Mouse (Mus musculus) megakaryocyte, adult 5-6 weeks (primary cell): ENCODE results near the gene Fat3. TPM values are rescaled to one million over a fixed set of nuclear protein-coding genes. Genes with fewer than 3 reads are reported as not detected.

Experiments used
- ATAC-seq: 2 replicates; pipeline ENCODE4 v1.8.0; 2016; ENCODE audit warnings: mild to moderate bottlenecking, inconsistent platforms; ENCODE audit not compliant: poor library complexity, severe bottlenecking
- total RNA-seq, 2 experiments: library from RNA; stranded (forward) in 1 of 2; stranded (reverse) in 1 of 2; fragments of 153-499, 151-499 nt in 1 of 2; fragments of 221-1000, 200-1000 nt in 1 of 2; gene quantifications; 2 replicates each; pipeline versions ENCODE4 v1.2.3 to v1.2.4; 2015 to 2017

Gene Fat3
- total RNA-seq, 2 experiments from 2014 or later = 0.11 TPM; not detected in 1

GRCm38 (mm10) chr9:16257241-16257840, 243.7 kb downstream of the Fat3 start:
- ATAC-seq = no peak

- no peak for ATAC-seq
Observed at GRCm38 (mm10) chr9:16256577-16257207, 244.4 kb downstream of the Fat3 start.

GRCm38 (mm10) chr9:16246741-16247140, 254.3 kb downstream of the Fat3 start:
- no peak for ATAC-seq

- no peak for ATAC-seq
Observed at GRCm38 (mm10) chr9:16231575-16231974, 269.5 kb downstream of the Fat3 start.

- ATAC-seq = no peak
Observed at GRCm38 (mm10) chr9:16228919-16229318, 272.2 kb downstream of the Fat3 start.

- no peak for ATAC-seq
Observed at GRCm38 (mm10) chr9:16227398-16227797, 273.7 kb downstream of the Fat3 start.

GRCm38 (mm10) chr9:16226545-16226944, 274.5 kb downstream of the Fat3 start:
- no peak for ATAC-seq

GRCm38 (mm10) chr9:16221885-16222284, 279.2 kb downstream of the Fat3 start:
- no peak for ATAC-seq

- peak; percentile 75 for ATAC-seq
Observed at GRCm38 (mm10) chr9:16216235-16216634, 284.9 kb downstream of the Fat3 start.

GRCm38 (mm10) chr9:16214731-16215681, 286.1 kb downstream of the Fat3 start:
- ATAC-seq = peak; percentile 91

- ATAC-seq = no peak
Observed at GRCm38 (mm10) chr9:16213324-16213723, 287.8 kb downstream of the Fat3 start.

GRCm38 (mm10) chr9:16212628-16213027, 288.5 kb downstream of the Fat3 start:
- ATAC-seq = no peak

GRCm38 (mm10) chr9:16212163-16212562, 288.9 kb downstream of the Fat3 start:
- ATAC-seq = no peak

- ATAC-seq = no peak
Observed at GRCm38 (mm10) chr9:16211468-16211867, 289.6 kb downstream of the Fat3 start.

GRCm38 (mm10) chr9:16202296-16202695, 298.8 kb downstream of the Fat3 start:
- ATAC-seq = no peak

GRCm38 (mm10) chr9:16200948-16201347, 300.1 kb downstream of the Fat3 start:
- no peak for ATAC-seq

GRCm38 (mm10) chr9:16186461-16186860, 314.6 kb downstream of the Fat3 start:
- ATAC-seq = no peak

GRCm38 (mm10) chr9:16169238-16169637, 331.8 kb downstream of the Fat3 start:
- no peak for ATAC-seq

GRCm38 (mm10) chr9:16168051-16168450, 333.0 kb downstream of the Fat3 start:
- ATAC-seq = no peak

GRCm38 (mm10) chr9:16159366-16159765, 341.7 kb downstream of the Fat3 start:
- ATAC-seq = no peak

GRCm38 (mm10) chr9:16153580-16153930, 347.5 kb downstream of the Fat3 start:
- ATAC-seq = no peak
